Mouse (Mus musculus) forebrain, embryonic 16.5 days (tissue): ENCODE measurements around the gene Aff3. TPM values are rescaled to one million over a fixed set of nuclear protein-coding genes. Genes with fewer than 3 reads are reported as not detected.
A peak's percentile ranks its signal among the peaks of the same experiment; 100 is the strongest.

Experiments
- ATAC-seq: fragments of 200-750 bp; cut with Nextera tagmentation; 2 replicates; pipeline ENCODE4 v1.8.0; 2017; ENCODE audit warnings: mild to moderate bottlenecking, moderate library complexity
- H3K27ac ChIP-seq: fragments of 300-500 bp; sonication (generic); 2 replicates; pipeline ENCODE4 v1.5.1; 2014; ENCODE audit warnings: low read length, control low read depth
- H3K27me3 ChIP-seq: fragments of 300-500 bp; sonication (generic); replicated peaks from 2 replicates; pipeline ENCODE4 v1.6.1; 2014; ENCODE audit warnings: low read length; ENCODE audit not compliant: control insufficient read depth, insufficient read depth
- H3K36me3 ChIP-seq: fragments of 300-500 bp; sonication (generic); 2 replicates; pipeline ENCODE4 v1.6.1; 2014; ENCODE audit not compliant: control insufficient read depth, insufficient read depth
- H3K4me1 ChIP-seq: fragments of 300-500 bp; sonication (generic); replicated peaks from 2 replicates; pipeline ENCODE4 v1.6.1; 2014; ENCODE audit warnings: low read length; ENCODE audit not compliant: control insufficient read depth, insufficient read depth
- H3K4me2 ChIP-seq: fragments of 300-500 bp; sonication (generic); 2 replicates; pipeline ENCODE4 v1.6.1; 2014; ENCODE audit warnings: mild to moderate bottlenecking, low read length, control low read depth
- H3K4me3 ChIP-seq: fragments of 300-500 bp; sonication (generic); replicated peaks from 2 replicates; pipeline ENCODE4 v1.5.1; 2014; ENCODE audit warnings: mild to moderate bottlenecking, low read length, control low read depth
- H3K9ac ChIP-seq: fragments of 300-500 bp; sonication (generic); replicated peaks from 2 replicates; pipeline ENCODE4 v1.6.1; 2014; ENCODE audit warnings: low read depth, low read length, control low read depth
- H3K9me3 ChIP-seq: fragments of 300-500 bp; sonication (generic); 2 replicates; pipeline ENCODE4 v1.6.1; 2016; ENCODE audit warnings: low read length; ENCODE audit not compliant: control insufficient read depth
- WGBS: fragments of 180-500 bp; shearing (Covaris S2); extraction: QIAGEN DNeasy Blood & Tissue Kit; methylation state at CpG from one replicate; pipeline ENCODE4 v1.1.7; 2014; 5-methylcytosine and 5-hydroxymethylcytosine counted together
- polyA plus RNA-seq: library from polyadenylated mRNA; unstranded; fragments of >200 nt; fragmentation: Nextera tagmentation; extraction: Ambion mirVana; gene quantifications from 2 replicates; pipeline ENCODE4 v1.2.1, GENCODE M21; 2015

The Aff3 gene
- polyA plus RNA-seq, 1 experiment from 2014 or later = 16.9 TPM

GRCm38 (mm10) chr1:38514634-38515011 is 150.1 kb downstream of the Aff3 start:
- H3K9ac ChIP-seq = no peak overlapping the region
- no peaks in the 10 kb centered on the region for H3K27me3 ChIP-seq
- no peak for ATAC-seq
- no peaks in the 10 kb centered on the region for H3K9me3 ChIP-seq
- H3K27ac ChIP-seq = no peak overlapping the region
- no peaks in the 10 kb centered on the region for H3K36me3 ChIP-seq
- H3K4me3 ChIP-seq = no peak overlapping the region
- no peak overlapping the region for H3K4me2 ChIP-seq
- H3K4me1 ChIP-seq = peaks cover 18% of the 10 kb centered on the region
- 69% methylated on average over 4 of the region's 4 CpGs for WGBS

GRCm38 (mm10) chr1:38513970-38514633 is 150.7 kb downstream of the Aff3 start:
- Histone ChIP-seq H3K9ac (no peak overlapping the region), H3K36me3 (no peaks in the 10 kb centered on the region), H3K27ac (no peak overlapping the region), H3K4me2 (no peak overlapping the region), H3K4me3 (no peak overlapping the region), H3K4me1 (peaks cover 18% of the 10 kb centered on the region), H3K9me3 (no peaks in the 10 kb centered on the region), H3K27me3 (no peaks in the 10 kb centered on the region)
- ATAC-seq = no peak
- WGBS = 73% methylated on average over 12 of the region's 12 CpGs

GRCm38 (mm10) chr1:38512258-38513081 is 152.3 kb downstream of the Aff3 start:
- H3K36me3 ChIP-seq = no peaks in the 10 kb centered on the region
- peak; percentile 36 for ATAC-seq
- no peak overlapping the region for H3K4me3 ChIP-seq
- H3K27ac ChIP-seq = peak overlapping the region; percentile 59
- peaks cover 18% of the 10 kb centered on the region for H3K4me1 ChIP-seq
- H3K9ac ChIP-seq = no peak overlapping the region; the same call in 1 of the 2 replicates
- WGBS = 57% methylated on average over 15 of the region's 15 CpGs
- H3K27me3 ChIP-seq = no peaks in the 10 kb centered on the region
- H3K9me3 ChIP-seq = no peaks in the 10 kb centered on the region
- no peak overlapping the region for H3K4me2 ChIP-seq

- no peaks in the 10 kb centered on the region for H3K36me3 ChIP-seq
- WGBS = 69% methylated on average over 5 of the region's 5 CpGs
- H3K27me3 ChIP-seq = no peaks in the 10 kb centered on the region
- peaks cover 20% of the 10 kb centered on the region for H3K4me1 ChIP-seq
- no peak overlapping the region for H3K27ac ChIP-seq
- no peaks in the 10 kb centered on the region for H3K9me3 ChIP-seq
- no peak overlapping the region for H3K9ac ChIP-seq
- ATAC-seq = no peak
- H3K4me2 ChIP-seq = no peak overlapping the region
- no peak overlapping the region for H3K4me3 ChIP-seq
Observed at GRCm38 (mm10) chr1:38511076-38511475, 153.7 kb downstream of the Aff3 start.

GRCm38 (mm10) chr1:38509301-38509700 is 155.5 kb downstream of the Aff3 start:
- H3K27me3 ChIP-seq = no peaks in the 10 kb centered on the region
- no peak overlapping the region for H3K27ac ChIP-seq
- ATAC-seq = no peak
- H3K9ac ChIP-seq = no peak overlapping the region
- H3K9me3 ChIP-seq = no peaks in the 10 kb centered on the region
- no peak overlapping the region for H3K4me2 ChIP-seq
- H3K4me1 ChIP-seq = peaks cover 20% of the 10 kb centered on the region
- H3K36me3 ChIP-seq = no peaks in the 10 kb centered on the region
- no peak overlapping the region for H3K4me3 ChIP-seq
- WGBS = 84% methylated on average over 8 of the region's 8 CpGs

GRCm38 (mm10) chr1:38507636-38508179 is 157.0 kb downstream of the Aff3 start:
- no peaks in the 10 kb centered on the region for H3K9me3 ChIP-seq
- 87% methylated on average over 7 of the region's 7 CpGs for WGBS
- no peak overlapping the region for H3K9ac ChIP-seq
- H3K27ac ChIP-seq = no peak overlapping the region
- no peak for ATAC-seq
- no peaks in the 10 kb centered on the region for H3K27me3 ChIP-seq
- H3K4me2 ChIP-seq = no peak overlapping the region
- no peaks in the 10 kb centered on the region for H3K36me3 ChIP-seq
- no peak overlapping the region for H3K4me3 ChIP-seq
- H3K4me1 ChIP-seq = peaks cover 26% of the 10 kb centered on the region

- Histone ChIP-seq H3K9me3 (no peaks in the 10 kb centered on the region), H3K4me1 (peaks cover 22% of the 10 kb centered on the region), H3K36me3 (no peaks in the 10 kb centered on the region), H3K4me3 (no peak overlapping the region), H3K27me3 (no peaks in the 10 kb centered on the region), H3K27ac (no peak overlapping the region), H3K4me2 (no peak overlapping the region), H3K9ac (no peak overlapping the region)
- no peak for ATAC-seq
- WGBS = 80% methylated on average over 3 of the region's 3 CpGs
Observed at GRCm38 (mm10) chr1:38506396-38506795, 158.4 kb downstream of the Aff3 start.

GRCm38 (mm10) chr1:38503431-38504089 is 161.2 kb downstream of the Aff3 start:
- H3K4me2 ChIP-seq = no peak overlapping the region
- peak; percentile 37; the same call in 1 of the 2 replicates for ATAC-seq

GRCm38 (mm10) chr1:38502797-38503196 is 162.0 kb downstream of the Aff3 start:
- Histone ChIP-seq H3K27ac (no peak overlapping the region), H3K36me3 (no peaks in the 10 kb centered on the region), H3K27me3 (no peaks in the 10 kb centered on the region), H3K9ac (no peak overlapping the region), H3K4me1 (peaks cover 22% of the 10 kb centered on the region), H3K4me3 (no peak overlapping the region), H3K9me3 (no peaks in the 10 kb centered on the region), H3K4me2 (no peak overlapping the region)
- ATAC-seq = no peak
- WGBS = 25% methylated on average over 7 of the region's 7 CpGs

More at GRCm38 (mm10) chr1:38503431-38504089, 161.2 kb downstream of the Aff3 start:
- no peaks in the 10 kb centered on the region for H3K36me3 ChIP-seq
- no peak overlapping the region for H3K4me3 ChIP-seq
- no peak overlapping the region for H3K27ac ChIP-seq
- H3K4me1 ChIP-seq = peaks cover 20% of the 10 kb centered on the region
- 24% methylated on average over 13 of the region's 13 CpGs for WGBS
- H3K9ac ChIP-seq = no peak overlapping the region
- no peaks in the 10 kb centered on the region for H3K27me3 ChIP-seq
- H3K9me3 ChIP-seq = no peaks in the 10 kb centered on the region
